Mouse (Mus musculus) megakaryocyte, embryonic 14.5 days (primary cell): ENCODE measurements at regions not wholly inside any gene's neighbourhood (a gene's known extent, or its start where the extent isn't known, plus 50 kb on each side); places are given as distances from the start of the nearest gene placed in this dataset.

Experiments used
- FLI1 ChIP-seq: IDR thresholded peaks from 2 replicates; pipeline ENCODE4 v1.6.1; 2012; ENCODE audit warnings: low read length, inconsistent platforms, mixed read lengths
- GATA1 ChIP-seq: IDR thresholded peaks from 3 replicates; pipeline ENCODE4 v1.6.1; 2012; ENCODE audit warnings: mixed read lengths, low read length, inconsistent platforms, borderline replicate concordance

- TF ChIP-seq GATA1, result no peak
- no peak for TF ChIP-seq FLI1
Measured at GRCm38 (mm10) chr13:57354606-57355005, 458.8 kb upstream of the Trpc7 start.
